Mouse (Mus musculus): ENCODE measurements around the gene Evl. TPM values are rescaled to one million over a fixed set of nuclear protein-coding genes. Genes with fewer than 3 reads are reported as not detected.
A peak's percentile ranks its signal among the peaks of the same experiment; 100 is the strongest.

Evl gene
- polyA plus RNA-seq, 1 experiment from 2014 or later = 48.3 TPM

DNA sequence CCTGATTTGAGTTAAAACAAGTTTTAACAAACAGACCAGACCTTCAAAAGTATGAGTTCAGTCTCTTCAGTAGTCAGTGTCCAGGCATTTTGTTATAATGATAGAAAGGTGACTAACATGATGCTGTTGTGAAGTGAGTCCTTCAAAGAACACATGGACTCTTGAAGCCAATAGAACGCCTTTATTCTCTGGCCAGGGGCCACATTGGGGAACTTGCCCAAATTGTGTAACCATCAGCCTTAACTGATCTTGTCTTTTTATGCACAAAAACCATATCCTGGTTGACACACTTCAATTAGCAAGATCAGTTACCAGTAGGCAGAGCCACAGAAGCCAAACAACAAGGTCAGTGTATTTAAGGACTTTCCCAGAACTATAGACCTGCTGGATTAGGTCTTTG, 75.0 kb downstream of the Evl start:
- 87% methylated on average over 1 of the region's 1 CpGs for WGBS
- no peak overlapping the region for H3K27ac ChIP-seq
- no peak overlapping the region for H3K4me3 ChIP-seq (replicated peaks)
- no peaks in the 10 kb centered on the region for H3K27me3 ChIP-seq (replicated peaks)
- H3K9me3 ChIP-seq = no peaks in the 10 kb centered on the region
- no peak overlapping the region for H3K9ac ChIP-seq
- H3K36me3 ChIP-seq = no peaks in the 10 kb centered on the region
- no peak for ATAC-seq (ENCODE audit: insufficient read depth, low FRiP score, low read depth)
- H3K4me1 ChIP-seq = peaks cover 25% of the 10 kb centered on the region; the same call in 1 of the 2 replicates
- H3K4me2 ChIP-seq = no peak overlapping the region

GRCm38 (mm10) chr12:108630741-108631688, 76.5 kb downstream of the Evl start:
- Histone ChIP-seq H3K4me2 (no peak overlapping the region), H3K36me3 (no peaks in the 10 kb centered on the region), H3K27ac (peak overlapping the region; percentile 76), H3K4me3 (replicated peaks) (no peak overlapping the region), H3K9me3 (no peaks in the 10 kb centered on the region), H3K27me3 (replicated peaks) (no peaks in the 10 kb centered on the region), H3K4me1 (peaks cover 15% of the 10 kb centered on the region; the same call in 1 of the 2 replicates), H3K9ac (no peak overlapping the region)
- peak; percentile 62; the same call in 1 of the 2 replicates for ATAC-seq (ENCODE audit: insufficient read depth, low FRiP score, low read depth)
- WGBS = 67% methylated on average over 6 of the region's 6 CpGs

DNA sequence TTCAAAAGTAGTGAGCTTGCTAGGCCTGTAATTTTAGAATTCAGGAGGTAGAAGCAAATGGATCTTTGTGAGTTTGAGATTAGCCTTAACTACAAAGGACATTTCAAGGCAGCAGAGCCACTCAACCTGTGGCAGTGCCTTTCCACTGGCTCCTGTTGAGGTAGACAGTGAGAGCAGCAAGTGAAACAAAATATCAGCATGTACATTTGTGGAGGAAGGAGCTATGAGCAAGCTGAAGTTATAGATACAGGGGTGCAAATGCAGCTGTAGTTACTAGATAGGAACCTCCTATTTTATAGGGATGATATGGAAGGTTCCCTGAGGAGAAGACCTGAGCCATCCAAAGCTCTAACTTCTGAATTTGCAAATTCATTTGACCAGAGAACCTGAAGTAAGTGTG, 78.0 kb downstream of the Evl start:
- Histone ChIP-seq H3K9ac (no peak overlapping the region), H3K4me3 (replicated peaks) (no peak overlapping the region), H3K36me3 (no peaks in the 10 kb centered on the region), H3K27me3 (replicated peaks) (no peaks in the 10 kb centered on the region), H3K4me2 (no peak overlapping the region), H3K4me1 (peaks cover 10% of the 10 kb centered on the region; the same call in 1 of the 2 replicates), H3K27ac (no peak overlapping the region), H3K9me3 (no peaks in the 10 kb centered on the region)
- ATAC-seq (ENCODE audit: insufficient read depth, low FRiP score, low read depth) = no peak

GRCm38 (mm10) chr12:108634031-108634430, 79.5 kb downstream of the Evl start:
- no peaks in the 10 kb centered on the region for H3K36me3 ChIP-seq
- H3K27ac ChIP-seq = no peak overlapping the region
- no peaks in the 10 kb centered on the region for H3K9me3 ChIP-seq
- ATAC-seq (ENCODE audit: insufficient read depth, low FRiP score, low read depth) = no peak
- no peak overlapping the region for H3K9ac ChIP-seq
- no peak overlapping the region for H3K4me2 ChIP-seq
- no peaks in the 10 kb centered on the region for H3K27me3 ChIP-seq (replicated peaks)
- 88% methylated on average over 1 of the region's 1 CpGs for WGBS
- no peak overlapping the region for H3K4me3 ChIP-seq (replicated peaks)
- 0 out of 2 replicates have a peak, but pooled peaks cover 8% of the 10 kb centered on the region for H3K4me1 ChIP-seq

DNA sequence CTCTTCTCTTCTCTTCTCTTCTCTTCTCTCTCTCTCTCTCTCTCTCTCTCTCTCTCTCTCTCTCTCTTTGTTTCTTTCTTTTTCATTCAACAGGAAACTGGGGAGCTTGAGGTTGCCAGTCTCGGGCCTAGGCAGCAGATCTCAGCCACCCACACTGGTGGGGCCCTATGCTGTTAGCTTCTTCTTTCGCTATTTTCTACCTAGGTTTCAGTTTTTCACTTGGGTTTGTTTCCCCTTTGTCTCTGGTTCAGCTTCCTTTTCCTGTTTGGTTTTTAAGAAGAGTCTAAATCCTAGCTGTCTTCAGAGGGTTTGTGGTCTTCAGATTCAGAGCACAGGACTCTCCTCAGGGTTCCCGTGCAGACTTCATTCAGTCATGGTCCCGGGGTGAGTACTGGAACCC, 81.0 kb downstream of the Evl start:
- no peak for ATAC-seq (ENCODE audit: insufficient read depth, low FRiP score, low read depth)
- H3K36me3 ChIP-seq = no peaks in the 10 kb centered on the region
- no peak overlapping the region for H3K9ac ChIP-seq
- H3K4me2 ChIP-seq = no peak overlapping the region
- no peaks in the 10 kb centered on the region for H3K9me3 ChIP-seq
- no peak overlapping the region for H3K4me3 ChIP-seq (replicated peaks)
- no peak overlapping the region for H3K27ac ChIP-seq
- no peaks in the 10 kb centered on the region for H3K27me3 ChIP-seq (replicated peaks)
- H3K4me1 ChIP-seq = 0 out of 2 replicates have a peak, but pooled peaks cover 8% of the 10 kb centered on the region
- 80% methylated on average over 4 of the region's 4 CpGs for WGBS

DNA sequence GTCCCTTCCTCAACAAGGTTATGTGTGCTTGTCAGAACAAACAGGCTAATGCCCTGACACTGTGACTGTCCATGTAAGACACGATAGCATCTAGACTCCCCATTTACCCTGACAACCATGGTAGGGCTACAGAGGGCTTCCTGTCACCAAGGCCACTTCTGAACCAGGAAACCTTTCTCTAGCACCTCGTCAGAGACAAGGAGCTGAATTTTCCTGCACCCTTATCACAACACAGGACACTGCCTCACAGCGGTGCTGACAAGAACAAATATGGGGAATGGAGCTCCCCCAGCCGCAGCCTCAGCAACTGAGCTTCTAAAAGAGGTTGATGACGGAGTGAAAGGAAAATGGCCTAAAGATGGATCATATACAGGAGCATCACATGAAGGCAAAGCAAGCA, 82.9 kb downstream of the Evl start:
- no peak overlapping the region for H3K9ac ChIP-seq
- H3K36me3 ChIP-seq = no peaks in the 10 kb centered on the region
- no peak for ATAC-seq (ENCODE audit: insufficient read depth, low FRiP score, low read depth)
- H3K4me3 ChIP-seq (replicated peaks) = no peak overlapping the region
- H3K27ac ChIP-seq = no peak overlapping the region
- H3K9me3 ChIP-seq = no peaks in the 10 kb centered on the region
- no peaks in the 10 kb centered on the region for H3K4me1 ChIP-seq
- no peak overlapping the region for H3K4me2 ChIP-seq
- 64% methylated on average over 5 of the region's 5 CpGs for WGBS
- no peaks in the 10 kb centered on the region for H3K27me3 ChIP-seq (replicated peaks)

DNA sequence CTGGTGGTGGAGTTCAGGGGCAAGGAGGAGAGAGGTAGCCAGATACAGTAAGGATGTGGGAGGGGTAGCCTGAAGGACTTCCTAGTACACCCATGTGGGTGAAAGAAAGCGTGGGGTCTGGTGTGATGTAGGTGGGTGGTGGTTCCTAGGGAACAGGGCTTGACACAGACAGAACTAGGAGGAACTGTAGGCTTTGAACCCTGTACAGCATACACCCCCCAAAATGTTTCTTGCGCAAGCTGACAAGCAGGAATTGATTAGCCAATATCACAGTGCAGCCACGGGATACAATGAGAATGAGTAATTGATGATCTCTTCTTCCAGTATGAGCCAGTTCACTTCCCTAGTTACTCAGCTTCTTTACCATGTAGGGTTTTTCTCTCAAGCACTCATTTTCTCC, 84.6 kb downstream of the Evl start:
- H3K36me3 ChIP-seq = no peaks in the 10 kb centered on the region
- no peak overlapping the region for H3K27ac ChIP-seq
- H3K4me1 ChIP-seq = no peaks in the 10 kb centered on the region
- ATAC-seq (ENCODE audit: insufficient read depth, low FRiP score, low read depth) = no peak
- no peaks in the 10 kb centered on the region for H3K9me3 ChIP-seq
- no peak overlapping the region for H3K9ac ChIP-seq
- 74% methylated on average over 3 of the region's 3 CpGs for WGBS
- no peaks in the 10 kb centered on the region for H3K27me3 ChIP-seq (replicated peaks)
- no peak overlapping the region for H3K4me2 ChIP-seq
- H3K4me3 ChIP-seq (replicated peaks) = no peak overlapping the region

- 80% methylated on average over 3 of the region's 3 CpGs for WGBS
- H3K4me2 ChIP-seq = no peak overlapping the region
- H3K9ac ChIP-seq = no peak overlapping the region
- H3K4me1 ChIP-seq = no peaks in the 10 kb centered on the region
- no peak overlapping the region for H3K4me3 ChIP-seq (replicated peaks)
- no peak for ATAC-seq (ENCODE audit: insufficient read depth, low FRiP score, low read depth)
- H3K27ac ChIP-seq = no peak overlapping the region
- no peaks in the 10 kb centered on the region for H3K27me3 ChIP-seq (replicated peaks)
- no peaks in the 10 kb centered on the region for H3K9me3 ChIP-seq
- no peaks in the 10 kb centered on the region for H3K36me3 ChIP-seq
Observed at GRCm38 (mm10) chr12:108642019-108642418, 87.5 kb downstream of the Evl start.

GRCm38 (mm10) chr12:108646234-108646633, 91.7 kb downstream of the Evl start:
- Histone ChIP-seq H3K9ac (no peak overlapping the region), H3K4me3 (replicated peaks) (no peak overlapping the region), H3K36me3 (peaks cover 23% of the 10 kb centered on the region), H3K4me2 (no peak overlapping the region), H3K9me3 (no peaks in the 10 kb centered on the region), H3K27me3 (replicated peaks) (no peaks in the 10 kb centered on the region), H3K4me1 (no peaks in the 10 kb centered on the region), H3K27ac (no peak overlapping the region)
- WGBS = 94% methylated on average over 1 of the region's 1 CpGs
- ATAC-seq (ENCODE audit: insufficient read depth, low FRiP score, low read depth) = no peak

- H3K4me3 ChIP-seq (replicated peaks) = no peak overlapping the region
- H3K9me3 ChIP-seq = no peaks in the 10 kb centered on the region
- peaks cover 37% of the 10 kb centered on the region for H3K36me3 ChIP-seq
- H3K9ac ChIP-seq = no peak overlapping the region
- ATAC-seq (ENCODE audit: insufficient read depth, low FRiP score, low read depth) = no peak
- no peak overlapping the region for H3K4me2 ChIP-seq
- no peaks in the 10 kb centered on the region for H3K4me1 ChIP-seq
- no peaks in the 10 kb centered on the region for H3K27me3 ChIP-seq (replicated peaks)
- H3K27ac ChIP-seq = no peak overlapping the region
Observed at GRCm38 (mm10) chr12:108647784-108648183, 93.3 kb downstream of the Evl start.

DNA sequence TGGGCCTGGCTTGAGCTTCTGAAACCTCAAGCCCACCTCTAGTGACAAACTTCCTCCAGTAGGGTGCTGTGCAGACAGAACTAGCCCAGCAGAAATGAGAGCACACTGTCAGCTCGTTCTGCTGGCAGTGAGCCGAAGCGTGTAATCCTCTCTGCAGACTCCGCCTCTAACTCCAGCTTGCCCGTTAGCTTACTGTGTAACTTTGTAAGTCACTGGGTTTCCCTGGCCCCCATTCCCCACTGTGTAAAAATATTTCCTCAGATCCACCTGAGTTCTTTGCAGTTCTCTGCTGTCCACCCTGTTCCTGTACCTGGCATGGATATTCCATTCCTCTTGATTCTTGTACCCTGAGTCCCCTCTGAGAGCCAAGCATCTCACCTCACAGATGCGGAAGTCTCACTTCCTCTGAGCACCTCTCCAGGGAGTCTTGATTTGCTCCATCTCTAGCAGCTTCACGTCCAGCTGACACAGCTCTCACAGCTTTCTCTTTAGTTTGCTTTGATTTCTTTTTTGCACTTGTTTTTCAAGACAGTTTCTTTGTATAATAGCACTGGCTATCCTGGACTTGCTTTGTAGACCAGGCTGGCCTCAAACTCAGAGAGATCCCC, 96.6 kb downstream of the Evl start:
- H3K27ac ChIP-seq = no peak overlapping the region
- no peak overlapping the region for H3K9ac ChIP-seq
- no peaks in the 10 kb centered on the region for H3K9me3 ChIP-seq
- WGBS = 67% methylated on average over 7 of the region's 7 CpGs
- no peaks in the 10 kb centered on the region for H3K27me3 ChIP-seq (replicated peaks)
- no peak for ATAC-seq (ENCODE audit: insufficient read depth, low FRiP score, low read depth)
- H3K4me1 ChIP-seq = no peaks in the 10 kb centered on the region
- no peak overlapping the region for H3K4me2 ChIP-seq
- peaks cover 46% of the 10 kb centered on the region for H3K36me3 ChIP-seq
- H3K4me3 ChIP-seq (replicated peaks) = no peak overlapping the region
